ENCODE assay signal across 9 mouse cellular contexts in the genomic region with DNA sequence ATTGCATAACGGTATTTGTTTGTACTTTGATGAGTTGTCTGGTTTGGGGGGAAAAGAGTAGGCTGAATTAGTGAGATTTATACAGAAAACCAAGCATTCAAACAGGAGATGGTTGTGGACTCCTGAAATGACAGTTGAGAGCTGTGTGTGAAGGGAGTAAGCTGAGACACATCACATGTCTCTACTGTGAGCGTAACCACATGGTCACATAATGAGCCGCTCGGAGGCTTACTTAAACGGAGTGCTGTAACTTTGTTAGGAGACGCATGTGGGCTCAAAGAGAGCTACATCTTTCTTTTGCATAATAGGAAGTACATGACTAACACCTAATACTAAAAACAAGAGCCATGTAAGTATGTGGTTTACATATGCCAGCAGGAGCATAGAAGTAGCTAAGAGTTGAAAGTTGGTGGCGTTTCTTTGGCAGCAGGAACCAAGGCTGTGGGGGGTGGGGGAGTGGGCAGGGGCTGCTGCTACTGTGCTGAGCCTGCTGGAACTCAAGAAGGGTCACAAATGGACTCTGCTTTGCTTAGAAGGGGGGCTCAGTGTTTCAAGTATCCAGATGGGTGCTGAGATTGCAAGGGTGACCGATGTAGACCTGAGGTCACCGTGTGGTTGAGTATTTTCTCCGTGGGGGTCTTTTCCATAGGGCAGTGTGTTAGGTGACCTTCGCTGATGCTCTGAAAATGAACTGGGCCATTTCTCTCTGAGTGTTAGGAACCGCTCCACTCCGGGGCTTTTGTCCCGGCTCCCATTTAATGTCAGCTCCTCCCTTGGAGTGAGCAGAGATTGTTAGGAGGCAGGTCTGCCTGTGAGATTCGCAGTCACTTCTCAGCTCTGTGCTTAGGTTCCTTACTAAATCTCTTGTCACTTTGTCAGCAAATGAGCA. TPM values are rescaled to one million over a fixed set of nuclear protein-coding genes. Genes with fewer than 3 reads are reported as not detected.
DNase-seq lines count a peak whose midpoint lies in the region; ATAC-seq lines count a peak whose summit lies in the region.
"Had no signal": no experiment of that assay in that cellular context is flagged by ENCODE, and none has a peak within 500 bp of the region (broad histone marks: within the 10 kb centered on the region; RNA-seq: fewer than 3 reads in every experiment).

No protein-coding gene starts in this region.

- 0 out of 2 replicates have a peak, but pooled peaks cover 3% of the 10 kb centered on the region for H3K36me3 ChIP-seq in heart, embryonic 10.5 days
- no peaks in the 10 kb centered on the region for H3K36me3 ChIP-seq in hindbrain, embryonic 10.5 days

- no peak overlapping the region for H3K27ac ChIP-seq in heart, embryonic 10.5 days
- H3K27ac ChIP-seq in hindbrain, embryonic 10.5 days = peak overlapping the region; percentile 82

- peaks cover 32% of the 10 kb centered on the region for H3K4me1 ChIP-seq in heart, embryonic 10.5 days
- peaks cover 58% of the 10 kb centered on the region for H3K4me1 ChIP-seq in hindbrain, embryonic 10.5 days (replicated peaks)

- H3K27me3 ChIP-seq in heart, embryonic 10.5 days (ENCODE audit: insufficient read depth, poor library complexity, severe bottlenecking) = peaks cover 70% of the 10 kb centered on the region
- H3K27me3 ChIP-seq in hindbrain, embryonic 10.5 days (ENCODE audit: insufficient read depth, poor library complexity, severe bottlenecking) = no peaks in the 10 kb centered on the region

- 43% methylated on average over 15 of the region's 15 CpGs for WGBS in heart, embryonic 10.5 days
- WGBS in hindbrain, embryonic 10.5 days = 44% methylated on average over 15 of the region's 15 CpGs

- 0 out of 2 replicates have a peak overlapping the region, but pooled peaks have one; percentile 8 for H3K4me3 ChIP-seq in heart, embryonic 10.5 days
- no peak overlapping the region for H3K4me3 ChIP-seq in hindbrain, embryonic 10.5 days

- no peak for DNase-seq in heart, embryonic 10.5 days (ENCODE audit: low spot score)
- no peak for DNase-seq in heart, adult 9 months (ENCODE audit: low spot score in 2 of 2)
- DNase-seq in hindbrain, embryonic 10.5 days (ENCODE audit: low spot score) = no peak
- peak; percentile 60 for DNase-seq in lung, postnatal 10 days
- no peak for DNase-seq in testis, postnatal 10 days (ENCODE audit: low spot score)
- no peak for DNase-seq in layer of hippocampus, postnatal 25 days (ENCODE audit: extremely low spot score in 1 of 2, low spot score in 1 of 2)
- DNase-seq in urinary bladder, postnatal 4 days (ENCODE audit: low spot score in 2 of 2) = no peak
- DNase-seq: spleen, adult 18-20 months had no signal

- no peaks in the 10 kb centered on the region for H3K9me3 ChIP-seq in heart, embryonic 10.5 days
- no peaks in the 10 kb centered on the region for H3K9me3 ChIP-seq in hindbrain, embryonic 10.5 days

- peak; percentile 89 for ATAC-seq in CD4-positive, CD25-positive, alpha-beta regulatory T cell, adult 4 months

RNA-seq across cellular contexts. Expression of gene St6gal1, which starts 26.3 kb away (rescaled TPM):
- polyA plus RNA-seq in heart, embryonic 10.5 days (2016; fragmentation: Nextera tagmentation; extraction: Ambion mirVana) = 11.2 and 18.0 TPM in 2 replicates
- 10 to 100 TPM; 70.1 to 99.5 TPM for polyA plus RNA-seq in CD4-positive, CD25-positive, alpha-beta regulatory T cell, adult 4 months (2017; shearing (Covaris generic))
- 22.8 and 26.6 TPM in 2 replicates for polyA plus RNA-seq in hindbrain, embryonic 10.5 days (2016; fragmentation: Nextera tagmentation; extraction: Ambion mirVana)
- total RNA-seq in layer of hippocampus, postnatal 25 days (2021) = 10 to 100 TPM; 13.2 to 15.2 TPM
